Mouse (Mus musculus): ENCODE measurements around the gene Ncoa1.

DNA sequence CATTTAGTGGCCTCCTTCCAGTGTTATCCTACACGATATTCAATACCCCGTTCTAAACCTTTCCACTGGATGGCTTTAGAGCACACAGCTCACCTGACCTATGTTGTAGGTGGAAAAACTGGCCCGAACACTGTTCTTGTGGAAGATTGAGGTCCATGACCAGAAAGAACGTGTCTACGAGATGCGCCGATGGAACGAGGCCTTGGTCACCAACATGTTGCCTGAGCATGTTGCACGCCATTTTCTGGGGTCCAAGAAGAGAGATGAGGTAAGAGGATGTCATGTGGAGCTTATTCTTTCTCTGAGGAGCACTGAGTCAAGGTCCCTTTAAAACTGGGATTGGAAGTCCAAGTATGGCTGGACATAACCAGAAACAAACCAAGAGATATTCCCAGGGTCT is 267.8 kb downstream of the Ncoa1 start:
- TF ChIP-seq CTCF (IDR thresholded peaks at IDR 0.05; ENCODE audit: low read depth) (no peak), EP300 (IDR thresholded peaks at IDR 0.05; ENCODE audit: low read depth) (no peak)

All from liver, embryonic 14.5 days (tissue).